Mouse (Mus musculus): Measurements from ENCODE around the gene Klhdc3. TPM values are rescaled to one million over a fixed set of nuclear protein-coding genes. Genes with fewer than 3 reads are reported as not detected.

Gene Klhdc3
- polyA plus RNA-seq (2017; shearing (Covaris generic)) = 84.9 TPM

GRCm38 (mm10) chr17:46680760-46681373 is at the start of gene Klhdc3:
Gene Klhdc3 (minus strand): TSS chr17:46680914.

GRCm38 (mm10) chr17:46728904-46729318 is 48.2 kb upstream of the Klhdc3 start, which contains the start of gene Gnmt:
Gene Gnmt (minus strand): TSS chr17:46729168.

GRCm38 (mm10) chr17:46710959-46711597 is 30.4 kb upstream of the Klhdc3 start, which contains the start of gene Pex6:
Gene Pex6 (plus strand): TSS chr17:46711463.

GRCm38 (mm10) chr17:46704887-46705835 is 24.4 kb upstream of the Klhdc3 start, which contains the start of gene Ppp2r5d:
Gene Ppp2r5d (minus strand): TSS chr17:46705111.

GRCm38 (mm10) chr17:46678416-46678815 is 2.3 kb downstream of the Klhdc3 start, which contains the start of gene Mea1:
Gene Mea1 (plus strand): TSS chr17:46678793.

GRCm38 (mm10) chr17:46673850-46674529 is 6.7 kb downstream of the Klhdc3 start, which contains the start of gene Rrp36:
Gene Rrp36 (minus strand): TSS chr17:46674352.

GRCm38 (mm10) chr17:46650232-46651031 is 30.3 kb downstream of the Klhdc3 start, which contains the start of gene Cul7:
Gene Cul7 (plus strand): TSS chr17:46650337.

GRCm38 (mm10) chr17:46645561-46646321 is 35.0 kb downstream of the Klhdc3 start, which contains the start of the genes Klc4 and Mrpl2:
Gene Klc4 (minus strand): TSS chr17:46646022.
Gene Mrpl2 (plus strand): TSS chr17:46646229.

GRCm38 (mm10) chr17:46628791-46629684 is 51.7 kb downstream of the Klhdc3 start, which contains the start of gene Ptk7:
Gene Ptk7 (minus strand): TSS chr17:46629504.

Other genes starting within 250 kb of the Klhdc3 start
- not detected for gene Slc22a7, start 242.5 kb downstream of the Klhdc3 start, polyA plus RNA-seq (2017; shearing (Covaris generic))
- gene Ttbk1, start 193.2 kb downstream of the Klhdc3 start, polyA plus RNA-seq (2017; shearing (Covaris generic)) = 0.18 TPM
- gene Dnph1, start 184.2 kb downstream of the Klhdc3 start, polyA plus RNA-seq (2017; shearing (Covaris generic)) = 8.4 TPM
- 13.2 TPM for gene Cul9, start 134.5 kb downstream of the Klhdc3 start, polyA plus RNA-seq (2017; shearing (Covaris generic))
- gene Srf, start 124.7 kb downstream of the Klhdc3 start, polyA plus RNA-seq (2017; shearing (Covaris generic)) = 3.4 TPM
- gene Ptk7, start 51.4 kb downstream of the Klhdc3 start, polyA plus RNA-seq (2017; shearing (Covaris generic)) = not detected
- gene Klc4, start 34.9 kb downstream of the Klhdc3 start, polyA plus RNA-seq (2017; shearing (Covaris generic)) = 25.8 TPM
- 70.8 TPM for gene Mrpl2, start 34.7 kb downstream of the Klhdc3 start, polyA plus RNA-seq (2017; shearing (Covaris generic))
- gene Cul7, start 30.6 kb downstream of the Klhdc3 start, polyA plus RNA-seq (2017; shearing (Covaris generic)) = 13.5 TPM
- 68.2 TPM for gene Rrp36, start 6.6 kb downstream of the Klhdc3 start, polyA plus RNA-seq (2017; shearing (Covaris generic))
- gene Mea1, start 2.1 kb downstream of the Klhdc3 start, polyA plus RNA-seq (2017; shearing (Covaris generic)) = 170 TPM
- gene Ppp2r5d, start 24.2 kb upstream of the Klhdc3 start, polyA plus RNA-seq (2017; shearing (Covaris generic)) = 66.6 TPM
- gene Pex6, start 30.5 kb upstream of the Klhdc3 start, polyA plus RNA-seq (2017; shearing (Covaris generic)) = 3.0 TPM
- 0.67 TPM for gene Gnmt, start 48.3 kb upstream of the Klhdc3 start, polyA plus RNA-seq (2017; shearing (Covaris generic))
- gene Cnpy3, start 71.3 kb upstream of the Klhdc3 start, polyA plus RNA-seq (2017; shearing (Covaris generic)) = 63.8 TPM
- not detected for gene Ptcra, start 82.8 kb upstream of the Klhdc3 start, polyA plus RNA-seq (2017; shearing (Covaris generic))
- 26.7 TPM for gene 2310039H08Rik, start 91.7 kb upstream of the Klhdc3 start, polyA plus RNA-seq (2017; shearing (Covaris generic))
- 169 TPM for gene Rpl7l1, start 101.8 kb upstream of the Klhdc3 start, polyA plus RNA-seq (2017; shearing (Covaris generic))
- gene Bicral, start 177.6 kb upstream of the Klhdc3 start, polyA plus RNA-seq (2017; shearing (Covaris generic)) = 23.2 TPM
- gene Tbcc, start 209.8 kb upstream of the Klhdc3 start, polyA plus RNA-seq (2017; shearing (Covaris generic)) = 23.2 TPM
- not detected for gene Prph2, start 229.5 kb upstream of the Klhdc3 start, polyA plus RNA-seq (2017; shearing (Covaris generic))